Mouse (Mus musculus) frontal cortex, adult (tissue): ENCODE data around the gene Krt87.

Experiments used
- ATAC-seq: cut with Nextera tagmentation; 2 replicates; pipeline ENCODE4 v1.9.2; 2017; ENCODE audit warnings: mild to moderate bottlenecking, moderate library complexity, mixed read lengths; ENCODE audit not compliant: low TSS enrichment

Gene Krt87

DNA sequence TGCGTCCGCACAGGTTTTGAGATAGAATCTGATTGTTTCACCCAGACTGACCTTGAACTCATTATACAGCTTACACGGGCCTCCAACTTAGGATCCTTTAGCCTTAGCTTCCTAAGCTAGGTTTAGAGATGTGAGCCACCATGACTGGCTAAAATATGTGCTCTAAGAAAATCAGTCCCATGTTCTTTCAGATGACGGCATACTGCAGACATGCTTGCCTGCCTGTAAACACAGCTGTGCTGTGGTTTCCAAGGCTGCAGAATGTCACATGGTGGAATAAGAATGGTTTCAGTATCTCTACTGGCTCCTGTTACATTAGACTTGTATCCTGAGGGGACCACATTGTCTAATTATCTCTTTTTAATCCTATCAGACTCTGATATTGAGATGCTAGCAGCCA is 19.7 kb downstream of the Krt87 start:
- no peak for ATAC-seq

DNA sequence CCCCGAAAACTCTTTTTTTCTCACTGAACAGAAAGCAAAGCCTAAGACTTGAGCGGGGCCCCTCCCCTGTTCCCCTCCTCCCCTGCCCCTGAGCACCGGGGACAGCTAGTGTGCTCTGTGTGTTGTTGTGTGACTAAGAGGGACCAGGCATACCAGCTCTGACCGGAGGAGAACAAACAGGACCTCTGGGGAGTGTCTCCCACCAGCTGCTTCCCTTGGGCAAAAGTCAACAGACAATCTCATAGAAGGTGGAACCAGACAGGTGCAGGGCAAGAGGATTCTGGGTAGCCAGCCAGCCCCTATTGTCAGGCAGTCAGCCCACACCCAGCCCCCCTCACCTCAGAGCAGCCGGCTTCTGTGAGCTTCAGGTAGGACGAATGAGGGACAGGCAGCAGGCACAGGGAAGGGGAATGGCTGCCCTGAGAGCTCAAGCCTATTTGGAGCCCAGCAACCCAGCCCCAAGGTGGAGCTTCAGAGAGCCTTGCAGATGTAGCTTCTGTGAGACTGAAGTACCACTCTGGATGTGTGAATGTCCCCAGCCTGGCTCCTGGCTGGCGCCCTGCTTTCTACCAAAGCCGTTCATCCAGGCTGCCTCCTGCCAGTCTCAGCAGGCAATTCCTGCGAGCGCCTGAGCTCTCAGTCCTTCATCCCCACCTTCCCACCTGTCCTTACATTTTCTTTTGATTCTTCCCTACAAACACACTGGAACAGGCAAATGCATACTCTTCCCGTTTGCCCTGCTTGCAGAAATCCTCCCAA is 23.6 kb downstream of the Krt87 start:
- no peak for ATAC-seq

DNA sequence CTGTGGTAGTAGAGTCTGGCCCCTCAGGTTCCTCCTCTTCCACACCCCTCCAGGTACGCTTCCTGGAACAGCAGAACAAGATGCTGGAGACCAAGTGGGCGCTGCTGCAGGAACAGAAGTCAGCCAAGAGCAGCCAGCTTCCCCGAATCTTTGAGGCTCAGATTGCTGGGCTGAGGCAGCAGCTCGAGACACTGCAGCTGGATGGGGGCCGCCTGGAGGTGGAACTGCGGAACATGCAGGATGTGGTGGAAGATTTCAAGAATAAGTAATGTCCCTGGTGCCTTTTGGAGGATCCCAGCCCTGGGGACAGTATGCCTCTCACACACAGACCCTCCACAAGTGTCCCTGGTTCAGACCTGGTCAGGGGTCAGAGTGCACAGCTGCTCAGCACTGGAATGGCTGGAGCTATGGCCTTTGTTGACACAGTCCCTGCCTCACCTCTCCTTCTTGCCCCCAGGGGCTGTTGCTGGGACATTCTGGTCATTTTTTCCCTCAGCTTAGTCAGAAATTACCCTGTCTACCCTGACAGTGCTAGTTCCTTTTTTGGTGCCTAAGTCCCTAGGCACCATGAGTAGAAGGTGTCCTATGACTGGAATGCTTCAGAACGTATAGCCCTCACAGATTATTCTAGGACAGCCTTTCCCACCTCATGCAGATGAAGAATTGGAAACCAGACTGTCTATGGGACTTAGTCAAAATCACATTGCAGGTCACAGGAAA is 24.5 kb downstream of the Krt87 start:
- ATAC-seq, result no peak

DNA sequence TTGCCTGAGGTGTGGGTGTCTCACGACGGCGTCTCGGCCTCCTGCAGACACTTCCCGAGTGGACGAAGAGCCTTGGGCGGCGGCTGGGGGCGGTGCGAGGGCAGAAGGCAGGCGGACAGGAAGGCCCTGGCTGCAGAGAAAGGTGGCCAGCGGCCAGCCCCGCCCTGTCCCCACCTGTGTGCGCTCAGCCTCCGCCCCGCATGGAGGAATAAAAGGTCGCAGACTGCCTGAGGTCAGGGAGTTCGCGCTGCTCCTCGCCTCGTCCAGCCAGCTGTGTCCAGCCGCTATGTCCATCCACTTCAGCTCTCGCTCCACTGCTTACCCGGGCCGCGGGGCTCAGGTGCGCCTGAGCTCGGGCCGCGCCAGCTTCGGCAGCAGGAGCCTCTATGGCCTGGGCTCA is 26.4 kb downstream of the Krt87 start:
- no peak for ATAC-seq

DNA sequence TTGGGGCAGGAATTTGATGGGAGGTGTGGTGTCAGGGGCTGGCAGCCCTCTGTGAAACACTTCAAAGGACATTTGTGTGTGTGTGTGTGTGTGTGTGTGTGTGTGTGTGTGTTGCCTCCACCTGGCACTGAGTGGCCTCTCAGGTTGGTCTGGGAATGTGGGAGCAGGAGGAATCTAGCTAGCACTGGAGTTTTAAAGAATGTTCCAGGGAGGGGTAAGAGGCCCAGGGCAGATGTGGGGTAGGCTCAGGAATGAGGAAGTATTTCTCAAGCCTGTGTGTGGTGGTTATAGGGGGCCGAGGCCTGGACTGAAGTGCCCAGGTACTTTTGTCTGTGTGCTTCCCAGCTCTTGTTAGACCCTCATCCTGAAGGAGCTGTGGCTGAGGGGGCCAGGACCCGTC is 27.8 kb downstream of the Krt87 start, which contains the start of gene Krt7:
Gene Krt7, plus strand, starts transcription at position 269 of the 400 bp plus-strand sequence.
- ATAC-seq, result no peak

DNA sequence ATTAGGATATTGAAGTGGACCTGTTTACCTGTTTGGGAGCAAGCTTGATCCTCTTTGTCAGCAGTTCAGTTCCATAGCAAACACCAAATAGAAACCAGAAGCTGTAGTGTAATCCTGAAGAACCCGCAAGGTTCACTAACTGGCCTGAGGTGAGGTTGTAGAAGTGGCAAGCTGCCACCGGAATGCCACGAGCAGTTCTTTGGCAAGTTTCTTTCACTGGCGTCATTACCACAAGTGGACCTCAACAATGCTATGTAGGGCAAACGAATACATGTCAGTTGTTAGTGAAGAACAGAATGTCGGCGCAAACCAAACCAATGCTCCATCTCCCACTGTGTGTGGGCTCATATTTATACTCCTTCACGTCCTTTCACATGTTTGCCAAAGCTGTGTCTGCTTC is 40.3 kb downstream of the Krt87 start:
- no peak for ATAC-seq

DNA sequence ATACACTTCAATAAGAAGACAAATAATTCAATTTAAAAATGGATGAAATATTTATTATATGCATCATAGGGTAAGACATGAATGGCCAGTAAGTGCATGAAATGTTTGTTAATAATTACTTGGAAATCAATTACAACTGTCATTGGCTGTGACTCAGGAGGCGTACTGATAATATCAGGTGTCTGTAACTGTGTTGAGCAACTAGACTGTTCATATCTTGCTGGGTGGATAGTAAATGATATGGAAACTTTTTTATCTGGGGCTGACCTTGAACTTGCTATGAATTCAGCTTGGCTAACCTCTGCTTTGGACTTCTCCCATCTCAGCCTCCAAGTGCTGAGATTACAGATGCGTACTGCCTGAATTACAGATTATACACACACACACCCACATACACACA is 40.9 kb downstream of the Krt87 start:
- ATAC-seq, result no peak

DNA sequence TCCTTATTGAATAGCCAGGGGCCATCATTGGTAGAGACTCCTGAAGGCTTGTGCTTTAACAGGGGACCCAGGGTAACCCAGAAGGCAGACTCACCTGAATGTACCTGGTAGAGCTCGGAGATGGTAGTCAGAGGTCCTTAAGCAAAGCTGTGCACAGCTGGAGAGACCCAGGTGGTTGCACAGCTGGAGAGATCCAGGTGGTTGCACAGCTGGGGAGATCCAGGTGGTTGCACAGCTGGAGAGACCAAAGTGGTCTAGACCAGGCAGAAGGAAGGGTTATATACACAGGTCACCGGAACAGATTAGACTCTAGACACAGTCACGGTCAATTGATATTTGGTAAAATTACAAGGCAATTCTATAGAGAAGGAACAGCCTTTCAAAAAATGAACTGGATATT is 41.7 kb downstream of the Krt87 start:
- ATAC-seq, result no peak

DNA sequence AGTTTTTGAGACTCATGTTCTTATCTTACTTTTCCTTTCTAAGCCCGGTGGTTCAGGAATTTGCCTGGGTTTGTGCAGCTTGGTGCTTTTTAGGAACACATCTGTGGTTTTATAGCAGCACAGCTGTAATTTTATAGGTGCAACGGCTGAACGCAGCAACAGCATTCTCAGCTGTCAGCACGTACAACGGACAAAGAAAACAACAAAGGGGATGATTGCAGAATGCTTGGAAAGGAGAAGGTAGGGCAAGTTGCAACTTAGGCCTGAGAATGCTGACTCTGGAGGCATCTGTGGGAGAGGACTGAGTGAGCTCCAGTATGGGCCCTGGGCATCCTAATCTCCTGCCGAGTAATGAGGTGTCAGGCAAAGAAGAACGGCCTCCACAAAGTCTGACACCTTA is 42.1 kb downstream of the Krt87 start:
- ATAC-seq, result no peak

DNA sequence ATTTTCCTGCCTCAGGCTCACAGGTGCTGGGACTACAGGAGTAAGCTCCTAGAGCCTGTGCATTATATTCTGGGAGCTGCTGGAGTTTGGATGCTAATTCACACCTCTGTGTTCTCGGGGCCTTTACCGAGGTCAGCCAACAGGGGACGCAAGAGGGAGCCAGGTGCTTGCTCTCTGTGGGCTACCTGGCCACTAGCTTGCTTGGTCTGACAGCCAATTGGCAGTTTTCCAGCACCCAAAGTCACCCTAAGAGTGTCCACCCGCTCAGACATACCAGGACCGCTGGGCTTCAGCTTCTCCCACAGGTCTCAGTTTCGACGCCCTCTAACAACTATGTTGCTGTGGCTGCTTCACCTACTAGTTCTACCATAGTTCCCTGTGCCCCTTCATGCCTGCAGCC is 43.7 kb downstream of the Krt87 start:
- ATAC-seq, result no peak

DNA sequence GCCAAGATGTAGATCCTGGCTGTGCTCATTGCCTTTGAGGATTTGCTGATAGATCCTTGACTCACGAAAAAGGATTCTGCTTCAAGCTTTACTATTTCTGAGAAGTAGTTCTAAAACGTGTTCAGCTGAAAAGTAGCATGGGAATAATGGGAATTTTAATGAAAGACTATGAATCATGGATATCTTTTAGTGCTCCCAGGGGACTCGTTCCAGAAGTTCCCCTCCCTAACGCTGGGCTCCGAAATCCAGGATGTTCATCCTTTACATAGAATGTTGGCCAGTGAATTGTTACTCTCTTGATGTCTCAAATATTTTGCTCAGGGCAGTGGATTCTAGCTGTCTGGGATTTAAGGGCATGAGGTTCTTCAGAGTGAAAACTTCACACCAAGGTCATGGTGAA is 46.4 kb downstream of the Krt87 start:
- ATAC-seq, result no peak

DNA sequence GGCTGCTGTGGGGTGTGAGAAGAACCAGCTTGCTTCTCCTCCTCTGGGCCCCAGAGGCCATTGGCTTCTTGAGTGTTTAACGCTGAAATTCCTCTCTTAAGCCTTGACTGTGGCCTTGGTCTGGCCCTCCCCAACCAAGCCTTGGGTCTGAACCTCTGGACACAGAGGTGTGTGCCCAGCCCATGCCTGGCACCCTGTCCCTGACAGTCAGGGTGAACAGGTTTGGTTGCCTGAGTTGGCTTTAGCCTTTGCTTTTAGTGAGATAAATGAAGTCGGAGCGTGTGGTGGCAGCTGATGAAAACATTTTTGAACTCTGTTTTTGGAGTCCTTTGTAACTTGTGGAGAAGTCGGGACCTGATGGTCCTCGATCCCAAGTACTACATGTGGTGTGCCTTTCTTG is 48.4 kb downstream of the Krt87 start:
- no peak for ATAC-seq

DNA sequence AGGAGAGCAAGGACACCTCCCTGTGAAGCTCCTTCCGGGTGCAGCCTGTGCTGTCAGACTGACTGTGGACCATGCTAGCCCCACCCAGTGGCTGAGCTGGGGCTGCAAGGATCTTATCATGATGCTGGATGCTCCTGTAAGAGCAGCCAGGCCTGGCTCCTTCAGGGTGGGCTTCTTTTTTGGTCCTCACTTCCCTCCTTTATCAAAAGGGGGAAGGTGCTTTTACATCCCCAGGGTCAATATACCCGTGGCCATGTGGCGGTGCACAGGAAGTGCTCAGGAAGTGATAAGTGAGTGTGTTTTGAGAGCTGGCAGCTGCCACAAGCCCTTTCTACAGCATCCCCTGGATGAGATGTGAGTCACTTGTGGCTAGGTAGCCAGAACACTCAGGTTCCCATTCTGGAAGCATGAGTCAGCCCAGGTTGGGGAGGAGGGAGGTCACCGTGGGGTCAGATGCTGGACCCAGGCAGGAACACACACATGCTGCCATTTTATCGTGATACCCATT is 50.5 kb downstream of the Krt87 start:
- ATAC-seq, result peak; percentile 73; the same call in 1 of the 2 replicates

DNA sequence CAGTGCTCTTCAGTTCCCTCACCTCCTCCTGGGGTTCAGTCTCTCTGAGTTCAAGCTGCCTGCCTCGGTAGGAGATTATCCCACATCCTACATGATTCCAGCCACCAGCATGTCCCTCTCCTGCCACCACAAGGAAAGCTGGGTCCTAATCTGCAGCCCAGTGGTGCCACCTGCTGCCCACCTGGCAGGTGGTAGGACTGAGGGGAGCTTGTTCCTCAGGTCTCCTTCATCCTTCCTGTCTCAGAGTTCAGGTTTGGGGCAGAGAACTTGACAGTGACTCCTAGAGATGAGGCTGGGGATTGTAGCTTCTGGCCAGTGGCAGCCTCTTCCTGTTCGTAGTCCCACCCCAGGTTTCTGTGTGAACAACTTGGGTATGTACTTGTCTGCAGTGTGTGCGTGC is 51.4 kb downstream of the Krt87 start:
- ATAC-seq, result 0 out of 2 replicates have a peak, but pooled peaks have one; percentile 46

DNA sequence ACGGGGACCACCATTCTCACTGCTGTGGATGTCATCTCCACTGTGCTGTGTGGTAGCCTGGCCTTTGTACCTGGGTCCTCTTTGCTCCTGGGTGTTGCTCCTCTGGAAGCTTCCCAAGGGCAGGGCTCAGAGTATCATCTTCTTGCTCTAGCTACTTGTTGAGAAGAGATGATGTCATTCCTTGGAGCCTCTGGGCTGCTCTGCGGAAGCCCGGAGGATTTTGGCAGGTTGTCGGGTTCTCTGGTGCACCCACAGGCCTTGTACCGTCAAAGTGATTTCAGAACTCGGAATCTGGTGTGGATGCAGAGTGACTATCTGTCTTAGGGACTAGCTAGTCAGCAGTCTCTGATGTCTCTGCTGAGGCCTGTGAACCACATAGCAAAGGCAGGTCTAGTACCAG is 53.5 kb downstream of the Krt87 start:
- peak; percentile 46; the same call in 1 of the 2 replicates for ATAC-seq

DNA sequence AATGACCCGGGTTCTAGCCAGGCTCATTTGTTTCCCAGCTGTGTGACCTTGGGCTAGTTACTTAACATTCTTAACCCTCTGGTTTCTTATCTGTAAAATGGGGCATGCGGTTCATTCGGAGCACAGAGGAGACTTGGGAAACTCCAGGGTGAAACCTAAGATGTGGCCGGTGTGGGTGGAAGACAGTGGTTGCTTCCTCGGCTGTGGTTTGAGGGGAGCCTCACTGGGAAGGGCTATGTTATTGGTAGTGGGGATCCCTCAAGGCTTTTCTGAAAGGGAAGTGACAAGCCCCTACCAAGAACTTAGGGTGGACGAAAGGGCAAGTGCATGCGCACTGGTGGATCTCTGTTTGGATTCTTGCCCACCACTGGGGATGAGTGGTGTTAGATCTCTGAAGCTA is 54.0 kb downstream of the Krt87 start:
- ATAC-seq, result no peak

DNA sequence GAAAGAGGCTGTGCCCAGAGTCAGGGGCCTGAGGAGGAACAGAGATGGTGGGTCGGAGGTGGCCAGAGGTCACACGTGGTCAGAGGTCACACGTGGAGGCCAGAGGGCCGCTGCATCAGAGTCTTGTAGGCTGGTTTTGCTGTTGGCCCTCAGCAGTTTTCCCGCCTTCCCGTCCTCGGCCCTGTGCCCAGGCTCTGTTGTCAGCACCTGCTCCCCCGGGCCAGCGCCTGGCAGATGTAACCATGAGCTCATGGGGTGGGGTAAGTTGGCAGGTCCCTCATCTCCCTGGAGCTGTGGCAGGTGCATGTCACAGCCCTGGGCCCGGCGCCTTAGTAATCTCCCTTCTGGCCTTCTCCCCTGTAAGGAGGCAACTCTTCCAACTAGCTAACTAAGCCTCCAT is 55.8 kb downstream of the Krt87 start:
- no peak for ATAC-seq

DNA sequence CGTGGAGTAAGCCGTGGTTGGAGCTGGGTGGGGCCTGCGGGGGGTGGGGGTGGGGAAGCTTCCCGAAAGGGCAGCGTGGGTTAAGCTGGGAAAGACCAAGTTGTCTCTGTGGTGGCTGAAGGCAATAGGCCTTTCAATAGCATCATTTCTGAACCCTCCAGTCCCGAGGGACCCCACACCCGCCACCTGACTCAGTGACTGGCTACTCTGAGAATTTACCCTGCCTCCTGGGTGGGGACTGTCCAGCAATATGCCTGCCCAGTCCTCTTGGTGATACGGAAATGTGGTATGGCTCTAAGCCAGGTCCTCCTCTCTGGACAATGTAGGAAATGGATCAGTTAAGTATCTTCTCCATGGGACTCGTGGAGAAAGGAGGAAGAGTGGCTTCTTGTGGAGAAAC is 56.8 kb downstream of the Krt87 start:
- ATAC-seq, result no peak
